Mouse (Mus musculus) WW6 (cell line): ENCODE data around the gene Rad52.

Source experiments
- DNase-seq: peaks from one replicate; pipeline ENCODE4 v3.0.0-alpha.2; 2013; ENCODE audit warnings: low read depth, low spot score

Rad52 gene

DNA sequence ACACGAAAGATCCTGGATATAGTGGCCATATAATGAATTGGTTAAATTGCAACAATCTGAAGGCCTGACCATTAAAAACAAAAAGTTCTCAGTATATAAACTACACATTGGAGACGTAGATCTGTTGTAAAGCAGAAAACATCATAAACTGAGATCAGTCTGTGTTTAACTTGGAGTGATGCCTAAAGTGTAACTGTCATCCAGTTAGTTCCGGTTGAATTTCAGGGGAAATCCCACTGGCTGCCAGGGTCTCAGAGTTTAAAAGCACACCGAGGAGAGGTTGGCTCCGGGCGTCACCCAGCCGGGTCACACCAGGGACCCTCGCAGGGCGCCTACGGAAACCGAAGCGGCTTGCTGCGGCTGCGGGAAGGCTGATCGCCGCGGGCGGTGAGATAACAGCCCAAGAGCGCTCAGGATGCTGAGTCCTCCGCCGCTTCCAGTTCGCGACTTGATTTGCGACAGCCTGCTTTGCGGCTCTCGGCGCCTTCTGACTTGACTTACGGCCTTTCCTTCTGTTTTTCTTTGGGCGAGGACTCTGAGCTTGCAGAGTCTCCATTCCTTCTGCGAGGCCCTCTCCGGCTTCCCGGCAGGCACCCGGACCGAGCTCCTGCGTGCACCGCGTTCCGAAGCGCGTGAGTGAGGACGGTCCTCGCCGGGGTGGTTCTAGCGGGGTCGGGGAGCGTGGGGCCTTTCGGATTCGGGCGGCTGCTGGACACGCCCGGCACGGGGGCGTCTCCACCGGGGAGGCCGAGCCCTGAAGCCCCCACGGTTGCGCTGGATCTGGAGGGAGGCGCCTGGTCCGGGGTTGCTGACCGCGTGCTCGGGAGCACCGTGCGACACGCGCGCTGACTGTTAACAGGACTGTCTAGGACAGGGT, at the start of gene Rad52:
TSS of gene Rad52 (plus strand) at position 495 of the 877 bp plus-strand sequence.
- peak; percentile 91 for DNase-seq

GRCm38 (mm10) chr6:119854156-119854555, 48.3 kb upstream of the Rad52 start:
- DNase-seq: no peak

GRCm38 (mm10) chr6:119855471-119855870, 47.0 kb upstream of the Rad52 start:
- no peak for DNase-seq

- no peak for DNase-seq
These were observed 42.3 kb upstream of the Rad52 start for GRCm38 (mm10) chr6:119860236-119860635.

DNA sequence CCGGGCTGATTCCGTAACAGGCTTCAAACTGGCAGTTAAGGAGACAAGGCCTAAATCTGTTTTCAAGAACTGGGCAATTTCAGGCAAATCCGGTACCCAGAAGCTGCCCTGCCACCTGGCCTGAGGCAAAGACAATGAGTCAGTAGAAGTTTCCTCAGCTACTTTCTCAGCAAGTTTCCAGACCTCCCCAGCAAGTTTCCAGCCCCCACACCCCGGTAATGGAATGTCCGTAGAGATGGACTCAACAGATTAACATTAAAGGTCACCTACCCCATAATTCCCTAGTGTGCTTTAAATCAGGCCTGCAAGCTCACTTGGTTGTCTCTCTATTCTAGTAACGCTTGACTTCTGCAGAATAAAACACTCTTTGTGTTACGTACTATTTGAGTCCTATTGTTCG, 41.0 kb upstream of the Rad52 start:
- DNase-seq: no peak

DNA sequence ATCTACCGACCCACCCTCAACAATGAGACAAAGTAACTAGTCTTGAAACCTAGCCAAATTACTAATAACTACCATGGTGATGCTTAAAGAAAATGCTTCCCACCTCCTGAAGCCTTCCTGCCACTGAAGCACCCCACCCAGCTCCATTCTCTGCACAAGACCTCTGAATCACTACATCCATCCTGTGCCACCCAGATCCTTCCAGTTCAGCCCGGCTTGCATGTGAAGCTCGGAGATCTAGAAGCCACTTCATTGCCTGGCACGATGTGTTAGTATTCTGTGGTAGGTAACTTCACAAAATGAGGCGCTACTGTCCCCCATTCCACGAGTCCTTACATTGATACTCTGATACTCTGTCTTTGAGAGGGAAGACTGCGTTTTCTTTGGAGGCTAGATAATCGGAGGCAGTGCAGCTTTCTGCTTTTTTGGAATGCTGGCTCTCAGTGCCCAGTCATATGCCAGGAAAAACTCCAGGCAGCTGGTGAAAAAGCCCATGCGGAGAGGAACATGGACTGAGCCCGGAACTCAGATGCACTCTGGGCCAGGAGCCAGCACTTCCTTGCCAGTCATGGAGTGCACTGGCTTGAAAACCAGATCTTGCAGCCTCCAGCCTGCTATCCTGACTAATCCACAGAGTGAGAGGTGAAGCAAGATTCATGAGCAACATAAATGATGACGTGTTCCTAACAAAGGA, 38.0 kb upstream of the Rad52 start:
- DNase-seq: no peak

GRCm38 (mm10) chr6:119883151-119883550, 19.3 kb upstream of the Rad52 start:
- no peak for DNase-seq

DNA sequence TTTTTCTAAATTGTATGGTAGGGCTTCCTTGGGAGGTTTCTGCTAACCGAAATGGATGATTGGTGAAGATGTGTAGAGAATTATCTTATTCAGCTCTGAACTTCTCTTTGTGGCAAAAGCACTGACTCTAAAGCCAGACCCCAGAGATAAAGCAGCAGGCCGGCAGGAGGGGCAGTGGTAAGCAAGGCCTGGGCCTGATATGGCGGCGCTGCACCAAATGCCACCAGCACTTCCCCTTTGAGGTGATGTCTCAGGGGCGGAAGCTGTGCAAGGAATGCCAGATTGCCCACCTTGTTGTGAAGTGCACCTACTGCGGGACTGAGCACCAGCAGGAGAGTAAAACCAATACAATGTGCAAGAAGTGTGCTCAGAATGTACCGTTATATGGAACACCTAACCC, 9.8 kb upstream of the Rad52 start:
- DNase-seq: no peak

DNA sequence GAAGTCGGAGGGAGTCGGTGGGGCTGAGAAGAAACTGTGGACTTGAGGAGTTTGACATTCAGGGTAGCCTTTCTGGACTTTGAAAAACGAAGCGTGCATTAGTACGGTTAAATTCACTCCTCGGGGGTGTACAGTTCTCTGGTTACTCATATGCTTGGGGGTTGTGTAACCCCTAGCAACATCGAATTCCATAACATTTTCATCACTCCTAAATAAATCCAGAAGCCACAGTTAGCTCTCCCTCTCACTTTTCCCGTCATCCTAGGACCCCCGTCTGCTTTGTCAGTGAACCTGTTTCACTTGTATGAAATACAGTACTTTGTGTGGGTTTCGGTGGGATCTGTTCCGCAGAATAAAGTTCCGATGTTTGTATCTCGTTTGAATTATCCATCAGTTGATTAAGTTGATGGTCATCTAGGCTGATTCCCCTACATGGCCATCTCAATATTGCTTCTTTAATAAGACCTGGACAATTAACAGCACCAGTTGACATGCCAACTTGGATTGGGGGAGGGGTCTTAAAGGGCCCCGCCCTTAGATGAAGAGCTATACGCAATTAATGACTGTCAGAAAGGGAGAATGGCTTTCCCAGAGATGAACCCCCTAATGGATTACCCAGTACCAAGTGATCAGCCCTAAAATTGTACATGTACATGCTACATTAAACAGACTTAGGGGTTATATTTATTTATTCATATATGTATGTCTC, 737 bp downstream of the Rad52 start:
- no peak for DNase-seq

DNA sequence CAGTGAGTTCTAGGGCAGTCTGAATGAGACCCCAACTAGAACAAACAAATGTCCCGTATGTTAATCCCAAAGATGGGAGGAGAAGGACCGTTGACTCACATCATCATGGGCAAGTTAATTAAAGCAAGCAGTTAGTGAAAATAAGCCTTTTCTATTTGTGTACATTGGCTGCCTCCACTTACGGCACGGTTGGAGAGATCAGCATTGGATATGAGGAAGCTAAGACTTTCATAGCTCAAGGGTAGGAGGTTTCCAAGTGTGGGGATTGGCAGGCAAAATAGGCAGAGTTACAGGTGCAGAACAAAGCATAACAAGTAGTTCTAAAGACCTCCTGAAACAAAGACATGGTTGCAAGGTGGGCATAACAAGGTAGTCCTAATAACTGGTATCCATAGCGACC, 3.0 kb downstream of the Rad52 start:
- DNase-seq: no peak

- no peak for DNase-seq
These were observed 9.5 kb downstream of the Rad52 start for GRCm38 (mm10) chr6:119912046-119912445.

DNA sequence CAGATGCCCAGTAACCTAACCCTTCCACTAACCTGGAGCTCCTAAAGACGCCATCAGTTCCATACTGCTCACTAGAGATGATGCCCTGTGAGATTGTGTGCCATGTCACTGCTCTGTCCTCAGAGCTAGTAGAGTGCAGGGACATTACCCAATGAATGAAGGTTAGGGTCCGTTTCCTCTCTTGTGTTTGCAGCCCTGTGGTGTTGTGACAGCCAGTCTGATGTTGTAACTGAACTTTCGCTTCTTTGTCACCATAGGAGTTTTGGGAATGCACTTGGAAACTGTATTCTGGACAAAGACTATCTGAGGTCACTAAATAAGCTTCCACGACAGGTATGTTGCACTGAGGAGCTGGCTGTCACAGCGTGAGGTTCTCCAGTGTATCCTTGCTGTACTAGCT, 13.2 kb downstream of the Rad52 start:
- no peak for DNase-seq

DNA sequence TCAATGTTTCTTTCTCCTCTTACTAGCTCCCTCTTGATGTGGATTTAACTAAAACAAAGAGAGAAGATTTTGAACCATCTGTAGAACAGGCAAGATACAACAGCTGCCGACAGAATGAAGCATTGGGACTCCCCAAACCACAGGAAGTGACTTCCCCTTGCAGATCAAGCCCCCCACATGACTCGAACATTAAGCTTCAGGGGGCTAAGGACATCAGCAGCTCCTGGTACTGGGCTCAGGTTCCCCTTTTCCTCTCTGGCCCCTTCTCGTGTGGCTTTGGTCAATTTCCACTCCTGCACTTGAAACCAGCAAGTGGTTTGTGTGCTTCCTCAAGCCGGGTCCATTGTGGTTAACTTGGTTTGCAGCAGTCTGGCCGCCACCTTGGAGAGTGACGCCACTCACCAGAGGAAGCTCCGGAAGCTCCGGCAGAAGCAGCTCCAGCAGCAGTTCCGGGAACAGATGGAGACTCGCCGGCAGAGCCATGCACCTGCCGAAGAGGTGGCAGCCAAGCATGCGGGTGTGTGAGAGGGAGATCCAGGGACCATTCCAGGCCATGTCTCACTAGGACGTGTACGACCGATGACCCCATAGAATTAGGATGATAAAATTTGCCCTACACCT, 16.2 kb downstream of the Rad52 start:
- DNase-seq: no peak

GRCm38 (mm10) chr6:119922136-119922535, 19.6 kb downstream of the Rad52 start:
- DNase-seq: no peak

DNA sequence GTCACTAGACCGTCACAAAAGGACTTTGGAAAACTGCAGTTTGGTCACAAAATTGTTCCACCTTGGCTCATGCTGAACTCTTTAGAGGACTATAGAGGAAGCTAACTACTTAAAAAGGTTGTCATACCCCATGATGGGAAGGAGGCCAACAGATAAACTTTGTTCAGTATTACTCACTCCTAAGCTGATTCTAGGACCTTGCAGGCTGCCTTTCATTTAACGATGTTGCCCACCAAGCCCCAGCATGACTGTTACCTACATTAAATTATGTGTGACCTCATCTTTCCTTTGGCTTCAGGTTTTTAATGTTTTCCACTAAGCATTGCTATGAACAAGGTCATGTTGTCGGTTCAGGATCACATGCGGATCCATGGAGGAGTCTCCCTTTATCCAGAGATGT, 20.0 kb downstream of the Rad52 start:
- no peak for DNase-seq

DNA sequence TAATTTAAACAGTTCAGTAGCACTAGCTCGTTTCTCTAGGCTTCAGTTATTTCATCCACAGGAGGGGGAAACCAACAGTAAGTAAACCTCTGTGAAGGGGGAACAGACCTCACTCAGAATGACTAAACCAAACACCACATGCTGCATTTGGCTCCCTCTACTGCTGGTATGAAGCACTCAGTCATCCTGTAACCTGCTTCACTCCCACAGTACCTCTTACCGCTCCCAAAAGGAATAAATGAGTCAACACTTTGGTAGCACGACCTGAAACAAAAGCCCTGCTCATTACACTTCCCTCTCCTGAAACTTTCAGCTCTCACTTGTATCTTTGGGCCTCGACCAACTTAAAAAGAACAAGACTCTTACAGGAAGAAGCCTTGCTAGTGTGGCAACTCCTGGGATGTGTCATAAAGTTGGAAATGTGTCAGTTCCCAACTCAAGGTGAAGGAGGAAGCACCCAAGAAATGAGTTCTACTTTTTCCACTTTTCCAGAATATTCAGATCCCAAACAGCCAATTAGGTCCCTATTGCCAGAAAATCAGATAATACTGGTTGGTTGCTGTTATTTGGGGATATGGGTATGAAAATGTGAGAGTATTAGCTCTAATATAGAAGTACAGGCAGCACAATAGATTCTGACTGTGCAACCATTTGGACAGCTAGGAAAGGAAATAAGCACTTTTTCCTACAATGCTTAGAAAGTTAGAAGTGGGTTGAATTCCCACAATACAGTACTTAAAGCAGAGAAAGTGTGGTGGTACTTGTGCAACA, 21.9 kb downstream of the Rad52 start:
- no peak for DNase-seq
